Mouse (Mus musculus): ENCODE measurements around the gene Ccdc124.
A peak's percentile ranks its signal among the peaks of the same experiment; 100 is the strongest.
"Not testable (repeated sequence)": the region's sequence is repeated elsewhere in the genome, so short reads cannot be mapped to it uniquely, and the experiment has no call there.

Gene Ccdc124

GRCm38 (mm10) chr8:70822594-70822993 is 51.1 kb downstream of the Ccdc124 start:
- not testable (repeated sequence) for DNase-seq (ENCODE audit: low read depth, low spot score)

GRCm38 (mm10) chr8:70821992-70822391 is 51.7 kb downstream of the Ccdc124 start:
- DNase-seq (ENCODE audit: low read depth, low spot score): no peak

GRCm38 (mm10) chr8:70821399-70821962 is 52.3 kb downstream of the Ccdc124 start:
- DNase-seq (ENCODE audit: low read depth, low spot score): peak; percentile 76

- no peak for DNase-seq (ENCODE audit: low read depth, low spot score)
These were observed 53.4 kb downstream of the Ccdc124 start for GRCm38 (mm10) chr8:70820101-70820935.
